Mouse (Mus musculus) liver, adult 2 months (tissue): ENCODE data around the gene 2210011C24Rik. TPM values are rescaled to one million over a fixed set of nuclear protein-coding genes. Genes with fewer than 3 reads are reported as not detected.
"Not testable (repeated sequence)": the region's sequence is repeated elsewhere in the genome, so short reads cannot be mapped to it uniquely, and the experiment has no call there.

ENCODE experiments used
- DNase-seq: peaks from one replicate; pipeline ENCODE4 v3.0.0-alpha.2; 2011; ENCODE audit warnings: low read depth, low spot score; ENCODE audit errors: extremely low read depth
- H3K27ac ChIP-seq: fragments of 200-500 bp; replicated peaks from 2 replicates; pipeline ENCODE4 v1.5.1; 2012; ENCODE audit warnings: low read depth, mild to moderate bottlenecking, control low read depth, inconsistent platforms, low read length; ENCODE audit not compliant: insufficient read depth
- H3K27me3 ChIP-seq: fragments of 200-500 bp; 2 replicates; pipeline ENCODE4 v1.6.1; 2012; ENCODE audit warnings: mild to moderate bottlenecking, moderate library complexity, low read length, inconsistent platforms; ENCODE audit not compliant: control insufficient read depth, insufficient read depth
- H3K36me3 ChIP-seq: fragments of 200-500 bp; 2 replicates; pipeline ENCODE4 v1.6.1; 2012; ENCODE audit warnings: low read length, inconsistent platforms; ENCODE audit not compliant: control insufficient read depth, insufficient read depth
- H3K4me1 ChIP-seq: fragments of 200-500 bp; 2 replicates; pipeline ENCODE4 v1.6.1; 2011; ENCODE audit warnings: low read length; ENCODE audit not compliant: control insufficient read depth, insufficient read depth
- H3K4me3 ChIP-seq: fragments of 200-500 bp; 2 replicates; pipeline ENCODE4 v1.5.1; 2011; ENCODE audit warnings: low read depth, mild to moderate bottlenecking, control low read depth, low read length, moderate library complexity; ENCODE audit not compliant: insufficient read depth
- H3K79me2 ChIP-seq: fragments of 200-500 bp; 2 replicates; pipeline ENCODE4 v1.6.1; 2012; ENCODE audit warnings: inconsistent platforms, mild to moderate bottlenecking, low read length, moderate library complexity; ENCODE audit not compliant: control insufficient read depth, insufficient read depth
- H3K9ac ChIP-seq: fragments of 200-500 bp; 2 replicates; pipeline ENCODE4 v1.6.1; 2012; ENCODE audit warnings: low read depth, mild to moderate bottlenecking, control low read depth, inconsistent platforms, low read length
- CTCF ChIP-seq: fragments of 200-500 bp; IDR thresholded peaks from 2 replicates; pipeline ENCODE4 v1.5.1; 2011; ENCODE audit warnings: low read depth, low read length, control low read depth
- POLR2A ChIP-seq: fragments of 200-500 bp; IDR thresholded peaks from 2 replicates; pipeline ENCODE4 v1.6.1; 2011; ENCODE audit warnings: low read length, control low read depth; ENCODE audit not compliant: insufficient read depth; ENCODE audit errors: extremely low read depth
- WGBS: fragments of 180-500 bp; shearing (Covaris S2); methylation state at CpG from one replicate; pipeline ENCODE4 v1.1.7; 2018; 5-methylcytosine and 5-hydroxymethylcytosine counted together
- polyA plus RNA-seq: library from polyadenylated mRNA; depleted of rRNA; stranded (reverse); fragments of >200 nt; gene quantifications from 2 replicates; pipeline ENCODE4 v1.2.3, GENCODE M21; 2012
- total RNA-seq: library from RNA; depleted of rRNA; stranded (reverse); fragments of >200 nt; gene quantifications from 2 replicates; pipeline ENCODE4 v1.2.3, GENCODE M21; 2014

The 2210011C24Rik gene
- total and polyA plus RNA-seq, 2 experiments = 0.28 to 0.34 TPM

DNA sequence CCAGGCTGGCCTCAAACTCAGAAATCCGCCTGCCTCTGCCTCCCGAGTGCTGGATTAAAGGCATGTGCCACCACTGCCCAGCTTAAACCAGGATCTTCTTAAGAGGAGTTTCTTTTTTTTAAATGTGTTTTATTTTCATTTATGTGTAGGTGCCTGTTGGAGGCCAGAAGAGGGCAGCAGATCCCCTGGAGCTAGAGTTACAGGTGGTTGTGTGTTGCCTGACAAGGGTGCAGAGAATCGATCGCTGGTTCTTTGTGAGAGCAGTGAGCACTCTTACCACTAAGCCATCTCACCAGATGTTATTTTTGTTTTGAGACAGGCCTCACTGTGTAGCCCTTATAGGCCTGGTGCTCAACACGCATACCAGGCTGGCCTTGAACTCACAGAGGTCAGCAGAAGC lies 3.9 kb upstream of the 2210011C24Rik start:
- H3K79me2 ChIP-seq = no peaks in the 10 kb centered on the region
- H3K4me3 ChIP-seq = no peak overlapping the region
- no peak for TF ChIP-seq POLR2A
- no peak for TF ChIP-seq CTCF
- H3K36me3 ChIP-seq = no peaks in the 10 kb centered on the region
- H3K27ac ChIP-seq = no peak overlapping the region
- H3K27me3 ChIP-seq = no peaks in the 10 kb centered on the region
- DNase-seq = no peak
- 98% methylated on average over 5 of the region's 5 CpGs for WGBS
- H3K9ac ChIP-seq = no peak overlapping the region
- peaks cover 5% of the 10 kb centered on the region; the same call in 1 of the 2 replicates for H3K4me1 ChIP-seq

- WGBS = 10% methylated on average over 35 of the region's 35 CpGs
- peak; percentile 44 for DNase-seq
- Histone ChIP-seq H3K4me1 (peaks cover 5% of the 10 kb centered on the region; the same call in 1 of the 2 replicates), H3K4me3 (peak overlapping the region; percentile 48; the same call in 1 of the 2 replicates), H3K9ac (peak overlapping the region; percentile 53), H3K79me2 (no peaks in the 10 kb centered on the region), H3K36me3 (no peaks in the 10 kb centered on the region), H3K27me3 (no peaks in the 10 kb centered on the region), H3K27ac (peak overlapping the region; percentile 14)
- no peak for TF ChIP-seq CTCF
- 0 out of 2 replicates have a peak, but pooled peaks have one; percentile 14 for TF ChIP-seq POLR2A
Observed at GRCm38 (mm10) chr8:84012499-84013165, 661 bp upstream of the 2210011C24Rik start.

DNA sequence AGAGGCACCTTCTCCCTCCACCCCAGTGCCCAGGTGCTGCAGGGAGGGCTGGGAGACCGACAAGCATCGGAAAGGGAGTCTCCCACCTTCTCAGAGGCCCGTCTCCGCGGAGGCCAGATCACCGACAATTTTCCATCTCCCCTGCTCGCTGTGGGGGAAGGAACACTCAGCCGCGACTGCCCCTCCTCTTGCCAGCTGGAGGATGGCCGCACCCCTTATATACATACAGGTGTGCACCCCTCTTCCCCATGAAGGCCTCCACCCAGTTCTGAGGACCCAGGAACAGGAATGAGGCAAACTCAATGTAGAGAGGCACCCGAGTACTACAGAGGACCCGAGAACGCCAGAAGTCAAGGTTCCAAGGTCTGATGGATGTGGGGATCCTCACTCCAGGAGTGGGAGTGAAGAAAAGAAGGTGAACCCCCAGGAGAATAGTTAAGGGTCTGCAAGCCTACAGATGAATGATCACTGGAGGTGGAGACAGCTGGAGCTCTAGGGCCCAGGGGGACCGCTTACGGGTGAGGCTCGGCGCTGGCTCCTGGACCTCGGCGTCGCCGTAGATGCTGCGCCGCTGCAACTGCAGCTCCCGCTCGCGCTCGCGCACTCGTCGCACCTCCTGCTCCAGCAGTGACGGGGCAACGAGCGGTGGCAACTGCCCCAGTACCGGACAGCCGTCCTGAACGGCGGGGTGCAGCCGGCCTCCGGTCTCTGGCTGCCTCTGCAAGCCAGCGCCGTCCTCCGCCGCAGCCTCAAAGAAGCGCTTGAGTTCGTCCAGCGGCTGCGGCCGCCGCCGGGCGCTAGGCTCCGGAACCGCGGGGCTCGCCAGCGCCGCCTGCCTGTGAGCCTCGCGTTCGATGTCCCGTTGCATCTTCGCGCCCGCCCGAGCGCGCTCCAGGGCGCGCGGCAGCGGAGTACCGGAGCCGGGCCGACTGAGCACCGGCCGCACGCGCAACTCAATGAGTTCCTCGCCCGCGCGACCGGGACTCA lies 1.1 kb downstream of the 2210011C24Rik start:
- Histone ChIP-seq H3K4me3 (peak overlapping the region; percentile 49; the same call in 1 of the 2 replicates), H3K9ac (peak overlapping the region; percentile 52), H3K27ac (no peak overlapping the region), H3K36me3 (no peaks in the 10 kb centered on the region), H3K27me3 (no peaks in the 10 kb centered on the region), H3K4me1 (peaks cover 5% of the 10 kb centered on the region; the same call in 1 of the 2 replicates), H3K79me2 (no peaks in the 10 kb centered on the region)
- 3% methylated on average over 82 of the region's 83 CpGs for WGBS
- DNase-seq = peak; percentile 27
- TF ChIP-seq POLR2A (no peak), CTCF (peak; percentile 75)

DNA sequence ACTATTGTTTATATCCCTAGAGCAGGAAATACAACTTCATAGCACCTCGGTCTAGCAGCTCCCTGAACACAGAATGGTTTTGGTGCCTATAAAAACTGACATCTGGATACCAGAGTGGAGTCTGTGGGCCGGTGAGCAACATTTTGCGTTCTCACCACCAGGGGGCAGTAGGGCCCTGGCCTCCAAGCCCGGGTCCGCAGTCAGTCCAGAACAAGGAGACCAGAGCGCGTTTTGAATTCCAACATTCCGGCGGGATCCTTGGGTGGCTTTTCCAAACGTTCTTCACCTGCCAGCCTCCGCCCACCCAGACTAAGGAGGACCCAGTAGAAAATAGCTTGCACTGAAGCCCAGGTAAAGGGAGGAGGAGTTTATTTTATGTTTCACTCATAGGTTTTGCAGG lies 2.1 kb downstream of the 2210011C24Rik start:
- 3% methylated on average over 11 of the region's 11 CpGs for WGBS
- H3K27ac ChIP-seq = no peak overlapping the region
- TF ChIP-seq POLR2A = no peak
- TF ChIP-seq CTCF = peak; percentile 94
- peak; percentile 49 for DNase-seq
- no peaks in the 10 kb centered on the region for H3K27me3 ChIP-seq
- H3K4me1 ChIP-seq = peaks cover 7% of the 10 kb centered on the region
- H3K36me3 ChIP-seq = no peaks in the 10 kb centered on the region
- H3K4me3 ChIP-seq = no peak overlapping the region
- H3K79me2 ChIP-seq = no peaks in the 10 kb centered on the region
- H3K9ac ChIP-seq = no peak overlapping the region

- peaks cover 12% of the 10 kb centered on the region for H3K4me1 ChIP-seq
- no peaks in the 10 kb centered on the region for H3K27me3 ChIP-seq
- H3K4me3 ChIP-seq = no peak overlapping the region
- WGBS = 48% methylated on average over 7 of the region's 7 CpGs
- TF ChIP-seq CTCF (peak; percentile 67), POLR2A (no peak)
- peak; percentile 18 for DNase-seq
- H3K9ac ChIP-seq = no peak overlapping the region
- H3K79me2 ChIP-seq = no peaks in the 10 kb centered on the region
- H3K36me3 ChIP-seq = no peaks in the 10 kb centered on the region
- no peak overlapping the region for H3K27ac ChIP-seq
Observed at GRCm38 (mm10) chr8:84008362-84008761, 3.6 kb downstream of the 2210011C24Rik start.

GRCm38 (mm10) chr8:84005502-84005901 lies 6.5 kb downstream of the 2210011C24Rik start:
- not testable (repeated sequence) for DNase-seq, H3K79me2 ChIP-seq, H3K9ac ChIP-seq, H3K27me3 ChIP-seq, H3K36me3 ChIP-seq, H3K27ac ChIP-seq, H3K4me3 ChIP-seq
- peaks cover 16% of the 10 kb centered on the region for H3K4me1 ChIP-seq
- WGBS = 98% methylated on average over 7 of the region's 7 CpGs
